Mouse (Mus musculus): ENCODE data around the gene Zfp831.

DNA sequence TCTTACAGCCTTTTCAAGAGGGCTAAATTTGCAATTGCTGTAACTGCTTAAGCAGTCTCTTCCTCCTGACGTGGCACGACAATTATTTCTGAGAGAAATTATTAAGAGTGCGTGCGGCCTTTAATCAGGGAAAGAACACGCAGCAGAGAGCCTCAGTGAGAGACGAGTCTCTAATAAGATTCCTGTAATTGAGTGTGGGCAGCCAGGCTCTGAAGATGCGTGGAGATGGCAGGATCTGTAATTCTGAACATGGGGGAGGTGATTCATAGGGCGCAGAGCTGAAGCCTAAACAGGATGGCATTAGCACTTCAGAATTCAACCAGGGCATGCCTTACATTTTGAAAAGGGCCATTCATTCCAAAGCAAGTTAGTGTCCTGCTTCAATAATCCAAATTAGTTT is 58.0 kb downstream of the Zfp831 start:
- no peak for TF ChIP-seq NELFE (IDR thresholded peaks at IDR 0.05; ENCODE audit: low read depth, low read length)
- no peak for TF ChIP-seq EP300 (IDR thresholded peaks at IDR 0.05; ENCODE audit: low read depth in 1 of 2, low read length in 2 of 2)
- TF ChIP-seq CTCF (IDR thresholded peaks at IDR 0.05 in 2 of 3, conservative IDR thresholded peaks at IDR 0.05 in 1 of 3; ENCODE audit: control insufficient read depth in 1 of 3, insufficient read depth in 1 of 3, low read depth in 2 of 3, low read length in 3 of 3, poor library complexity in 1 of 3, severe bottlenecking in 1 of 3), result no peak
- TF ChIP-seq ELF1 (IDR thresholded peaks at IDR 0.05; ENCODE audit: low read depth, low read length), result no peak
- TF ChIP-seq RCOR1 (IDR thresholded peaks at IDR 0.05; ENCODE audit: low read depth, low read length), result no peak
- TF ChIP-seq ZNF384 (IDR thresholded peaks at IDR 0.05; ENCODE audit: low read depth, low read length), result no peak
- no peak for TF ChIP-seq POLR2A (IDR thresholded peaks at IDR 0.05; ENCODE audit: control insufficient read depth in 1 of 2, insufficient read depth in 1 of 2, low read depth in 1 of 2, low read length in 2 of 2, poor library complexity in 1 of 2)
- no peak for TF ChIP-seq ZMIZ1 (IDR thresholded peaks at IDR 0.05; ENCODE audit: low read depth, low read length)
